Mouse (Mus musculus) bone marrow, adult 2 months (tissue): Measurements from ENCODE around the gene Fzd10. TPM values are rescaled to one million over a fixed set of nuclear protein-coding genes. Genes with fewer than 3 reads are reported as not detected.

ENCODE experiments used
- H3K27ac ChIP-seq: fragments of 200-500 bp; 2 replicates; pipeline ENCODE4 v1.5.1; 2012; ENCODE audit warnings: low read depth, mild to moderate bottlenecking, control low read depth, inconsistent platforms, low read length; ENCODE audit not compliant: control insufficient read depth, poor library complexity, insufficient read depth
- H3K4me1 ChIP-seq: fragments of 200-500 bp; 2 replicates; pipeline ENCODE4 v1.6.1; 2011; ENCODE audit warnings: low read length; ENCODE audit not compliant: control insufficient read depth, insufficient read depth
- H3K4me3 ChIP-seq: fragments of 200-500 bp; replicated peaks from 2 replicates; pipeline ENCODE3; 2011; ENCODE audit warnings: mild to moderate bottlenecking, low read depth, low read length, control low read depth; ENCODE audit not compliant: control insufficient read depth
- CTCF ChIP-seq: fragments of 200-500 bp; IDR thresholded peaks from 2 replicates; pipeline ENCODE4 v1.5.1; 2011; ENCODE audit warnings: low read length, control low read depth; ENCODE audit not compliant: control insufficient read depth, insufficient read depth
- POLR2A ChIP-seq: fragments of 200-500 bp; IDR thresholded peaks from 2 replicates; pipeline ENCODE4 v1.6.1; 2011; ENCODE audit warnings: low read depth, mild to moderate bottlenecking, control low read depth, low read length, borderline replicate concordance; ENCODE audit not compliant: control insufficient read depth
- WGBS: fragments of 180-500 bp; shearing (Covaris S2); methylation state at CpG from one replicate; pipeline ENCODE4 v1.1.7; 2018; 5-methylcytosine and 5-hydroxymethylcytosine counted together
- polyA plus RNA-seq: library from polyadenylated mRNA; stranded (reverse); fragments of >200 nt; gene quantifications from 2 replicates; pipeline ENCODE4 v1.2.4, GENCODE M21; 2011; ENCODE audit warnings: low replicate concordance; ENCODE audit not compliant: missing spikeins, insufficient read depth, insufficient read length

The Fzd10 gene
- polyA plus RNA-seq, 1 experiment: 0.62 TPM

DNA sequence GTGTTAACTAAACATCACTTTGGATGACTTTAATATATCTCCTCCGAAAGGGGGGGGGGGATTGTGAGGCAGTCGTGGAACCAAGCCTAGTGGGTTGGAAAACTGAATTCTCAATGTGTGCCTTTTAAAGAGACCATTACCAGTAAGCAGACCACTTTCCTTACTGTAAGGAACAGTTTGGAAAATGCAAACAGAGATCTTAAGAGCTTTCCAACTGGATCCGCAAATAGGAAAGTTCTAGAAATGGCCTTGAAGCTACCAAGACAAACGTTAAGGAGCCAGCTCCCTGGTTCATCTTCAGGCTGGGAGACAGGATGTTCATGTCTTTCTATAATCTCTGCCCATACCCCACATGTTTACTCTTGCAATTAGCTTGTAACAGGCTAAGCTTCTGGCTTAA lies 3.3 kb upstream of the Fzd10 start:
- no peak overlapping the region for H3K4me3 ChIP-seq
- H3K27ac ChIP-seq: no peak overlapping the region
- TF ChIP-seq CTCF: no peak
- no peak for TF ChIP-seq POLR2A
- 34% methylated on average over 4 of the region's 4 CpGs for WGBS
- H3K4me1 ChIP-seq: no peaks in the 10 kb centered on the region

DNA sequence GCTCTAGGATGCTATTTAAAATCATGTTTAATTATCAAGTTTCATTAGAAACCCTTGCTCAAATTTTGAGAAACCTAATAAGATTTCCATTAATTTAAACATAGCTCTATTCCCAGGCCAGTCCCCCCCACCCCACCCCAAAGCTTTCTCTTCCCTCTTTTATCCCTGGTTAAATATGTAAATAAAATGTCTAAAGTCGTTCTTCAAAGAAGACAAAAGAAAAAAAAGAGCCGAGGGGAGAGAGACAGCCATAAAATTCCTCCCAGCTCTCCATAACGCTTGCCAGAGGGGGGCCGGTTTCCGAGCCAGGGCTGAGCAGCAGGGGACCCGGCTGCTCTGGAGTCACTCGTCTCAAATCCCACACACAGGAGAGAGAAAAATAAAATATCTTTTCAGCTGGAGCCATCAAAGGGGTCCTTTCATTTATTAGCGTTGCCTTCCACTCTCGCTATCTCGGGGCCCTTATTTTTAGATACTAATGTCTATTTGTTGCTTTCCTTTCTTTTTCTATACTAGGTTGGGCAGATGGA lies 2.4 kb upstream of the Fzd10 start:
- WGBS: 6% methylated on average over 10 of the region's 10 CpGs
- Histone ChIP-seq H3K4me3 (no peak overlapping the region), H3K27ac (no peak overlapping the region), H3K4me1 (no peaks in the 10 kb centered on the region)
- TF ChIP-seq CTCF (no peak), POLR2A (no peak)

DNA sequence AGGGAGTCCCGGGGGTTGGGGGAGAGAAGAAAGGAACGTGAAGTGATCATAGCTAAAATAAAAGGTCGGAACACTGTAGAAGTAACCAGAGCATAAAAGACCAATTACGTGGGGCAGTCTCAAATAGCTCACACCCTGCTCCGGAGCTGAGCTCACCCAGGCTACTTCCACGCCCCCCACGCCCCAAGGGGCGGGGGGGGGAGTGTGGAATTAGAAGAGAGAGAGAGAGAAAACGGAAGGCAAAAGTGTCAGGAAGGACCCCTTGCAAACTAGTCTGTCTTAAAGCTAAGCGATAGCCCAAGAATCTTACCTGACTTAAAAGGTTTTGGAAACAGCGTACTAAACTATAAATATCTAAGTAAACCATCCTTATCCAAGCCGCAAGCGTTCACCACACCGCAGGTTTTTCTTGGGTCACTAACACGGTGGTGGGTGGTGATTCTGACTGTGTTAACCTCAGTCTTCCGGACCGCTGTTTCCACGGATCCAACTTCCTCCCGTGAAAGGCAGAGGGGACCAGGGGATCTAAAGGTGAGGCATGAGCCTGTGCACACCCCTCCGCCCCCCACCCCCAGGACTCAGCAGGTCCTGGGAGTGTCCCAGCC lies 1.8 kb upstream of the Fzd10 start:
- no peak overlapping the region for H3K27ac ChIP-seq
- TF ChIP-seq CTCF: no peak
- no peak for TF ChIP-seq POLR2A
- H3K4me1 ChIP-seq: no peaks in the 10 kb centered on the region
- 2% methylated on average over 20 of the region's 20 CpGs for WGBS
- H3K4me3 ChIP-seq: no peak overlapping the region

DNA sequence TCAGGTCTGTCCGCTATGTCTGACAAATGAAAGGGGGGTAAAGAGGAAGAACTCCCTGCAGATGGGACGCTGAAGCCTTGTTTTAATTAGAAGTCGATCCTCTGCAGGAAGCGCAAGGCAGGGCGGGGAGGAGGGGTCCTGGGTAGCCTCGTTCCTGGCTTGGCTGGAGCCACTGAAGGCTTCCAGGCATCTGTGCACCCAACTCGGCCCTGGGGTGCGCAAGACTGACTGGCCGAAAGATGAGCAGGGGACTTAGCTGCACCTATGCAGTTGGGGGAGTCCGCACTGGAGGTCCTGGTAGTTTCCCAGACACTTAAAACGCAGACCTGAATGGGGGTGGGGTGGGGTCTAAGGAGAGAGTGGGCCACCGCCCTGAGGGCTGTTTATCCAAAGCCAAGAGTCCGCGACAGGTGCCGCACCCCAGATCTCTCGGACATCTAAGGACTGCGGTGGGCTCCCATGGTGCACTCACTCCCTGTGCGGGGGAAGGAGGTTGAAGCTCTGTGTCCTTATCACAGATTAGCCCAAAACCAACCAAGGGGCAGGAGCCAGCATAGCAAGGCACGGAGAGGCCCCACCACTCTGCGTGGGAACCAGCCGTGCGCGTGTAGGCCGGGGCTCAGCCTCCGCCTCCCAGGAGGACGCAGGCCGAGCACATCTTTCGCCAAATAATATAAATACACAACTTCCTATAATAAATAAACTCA lies 1.1 kb upstream of the Fzd10 start:
- no peaks in the 10 kb centered on the region for H3K4me1 ChIP-seq
- no peak for TF ChIP-seq CTCF
- no peak for TF ChIP-seq POLR2A
- no peak overlapping the region for H3K27ac ChIP-seq
- no peak overlapping the region for H3K4me3 ChIP-seq
- 1% methylated on average over 28 of the region's 28 CpGs for WGBS

DNA sequence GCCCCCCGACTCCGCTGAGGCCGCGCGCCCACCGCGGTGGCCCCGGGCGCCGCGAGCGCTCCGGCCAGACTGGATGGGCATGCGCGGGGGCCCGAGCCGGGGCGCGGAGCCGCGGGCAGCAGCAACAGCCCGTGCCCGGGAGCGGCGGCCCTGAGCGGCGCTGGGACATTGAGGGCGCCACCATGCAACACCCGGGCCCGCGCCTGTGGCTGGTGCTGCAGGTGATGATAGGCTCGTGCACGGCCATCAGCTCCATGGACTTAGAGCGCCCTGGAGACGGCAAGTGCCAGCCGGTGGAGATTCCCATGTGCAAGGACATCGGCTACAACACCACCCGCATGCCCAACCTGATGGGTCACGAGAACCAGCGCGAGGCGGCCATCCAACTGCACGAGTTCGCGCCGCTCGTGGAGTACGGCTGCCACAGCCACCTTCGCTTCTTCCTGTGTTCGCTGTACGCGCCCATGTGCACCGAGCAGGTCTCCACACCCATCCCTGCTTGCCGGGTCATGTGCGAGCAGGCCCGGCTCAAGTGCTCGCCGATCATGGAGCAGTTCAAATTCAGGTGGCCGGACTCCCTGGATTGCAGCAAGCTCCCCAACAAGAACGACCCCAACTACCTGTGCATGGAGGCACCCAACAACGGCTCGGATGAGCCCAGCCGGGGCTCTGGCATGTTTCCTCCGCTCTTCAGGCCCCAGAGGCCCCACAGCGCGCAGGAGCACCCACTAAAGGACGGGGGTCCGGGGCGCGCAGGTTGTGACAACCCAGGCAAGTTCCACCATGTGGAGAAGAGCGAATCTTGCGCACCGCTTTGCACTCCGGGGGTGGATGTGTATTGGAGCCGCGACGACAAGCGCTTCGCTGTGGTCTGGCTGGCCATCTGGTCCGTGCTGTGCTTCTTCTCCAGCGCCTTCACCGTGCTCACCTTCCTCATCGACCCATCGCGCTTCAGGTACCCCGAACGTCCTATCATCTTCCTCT lies 684 bp downstream of the Fzd10 start:
- Histone ChIP-seq H3K4me1 (no peaks in the 10 kb centered on the region), H3K4me3 (no peak overlapping the region), H3K27ac (no peak overlapping the region)
- TF ChIP-seq POLR2A: no peak
- 2% methylated on average over 87 of the region's 87 CpGs for WGBS

DNA sequence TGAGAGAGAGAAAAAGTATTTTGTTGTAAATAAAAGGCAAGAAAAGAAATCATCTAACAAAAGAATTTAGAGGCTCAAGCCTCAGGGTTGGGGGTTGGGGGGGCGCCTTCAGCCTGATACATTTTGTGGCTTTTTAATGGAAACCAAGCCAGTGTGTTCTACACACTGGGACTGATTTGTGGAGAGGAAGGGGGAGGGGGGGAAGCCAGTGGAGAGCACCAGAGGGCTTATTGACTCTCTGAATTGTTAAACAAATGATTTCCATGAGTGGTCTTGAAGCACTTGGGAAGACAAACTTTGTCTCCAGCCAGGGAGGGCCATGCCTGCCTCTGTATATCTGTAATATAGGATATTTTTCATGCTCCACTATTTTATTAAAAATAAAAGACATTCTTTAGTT lies 3.0 kb downstream of the Fzd10 start:
- H3K4me3 ChIP-seq: no peak overlapping the region
- no peak overlapping the region for H3K27ac ChIP-seq
- H3K4me1 ChIP-seq: no peaks in the 10 kb centered on the region
- 73% methylated on average over 1 of the region's 1 CpGs for WGBS
- TF ChIP-seq POLR2A: no peak
- no peak for TF ChIP-seq CTCF

DNA sequence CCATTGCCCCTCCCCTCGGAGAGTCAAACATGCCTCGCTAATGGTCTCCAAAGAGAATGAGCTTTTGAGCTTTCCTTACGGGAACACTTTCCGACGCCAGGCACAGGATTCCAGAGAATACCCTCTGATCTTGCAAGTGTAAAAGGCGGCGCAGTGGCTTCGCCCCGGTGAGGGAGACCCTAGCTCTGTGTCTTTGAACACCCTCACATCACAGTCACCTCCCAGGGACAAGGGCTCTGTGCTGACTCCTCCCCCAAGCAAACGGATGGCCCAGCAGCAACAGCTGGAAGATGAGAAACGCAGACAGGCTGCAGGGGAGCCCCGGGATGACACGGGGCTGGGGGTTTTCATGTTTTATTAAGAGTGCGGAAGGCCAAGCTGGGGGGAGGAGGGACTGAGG lies 6.0 kb downstream of the Fzd10 start:
- H3K4me3 ChIP-seq: no peak overlapping the region
- WGBS: 36% methylated on average over 14 of the region's 14 CpGs
- no peaks in the 10 kb centered on the region for H3K4me1 ChIP-seq
- no peak overlapping the region for H3K27ac ChIP-seq
- no peak for TF ChIP-seq CTCF
- no peak for TF ChIP-seq POLR2A

DNA sequence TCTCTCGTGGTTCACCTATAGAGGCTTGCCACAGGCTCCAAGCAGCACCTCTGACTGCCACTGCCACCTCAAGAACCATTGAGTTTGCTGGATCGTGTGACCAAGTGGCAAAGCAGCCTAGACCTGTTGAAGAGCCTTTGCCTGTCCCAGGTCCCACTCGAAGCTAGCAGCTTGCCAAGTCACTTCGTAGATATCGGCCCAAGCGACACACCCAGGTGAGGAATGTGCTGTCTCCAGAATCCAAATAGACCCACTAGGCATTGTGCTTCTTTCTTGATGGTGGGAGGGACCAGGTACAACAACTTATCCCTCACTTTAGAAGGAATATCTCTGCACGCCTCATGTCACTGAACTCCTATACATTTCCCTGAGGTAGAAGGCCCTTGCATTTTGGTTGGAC lies 8.4 kb downstream of the Fzd10 start:
- Histone ChIP-seq H3K4me1 (no peaks in the 10 kb centered on the region), H3K4me3 (no peak overlapping the region), H3K27ac (no peak overlapping the region)
- WGBS: 80% methylated on average over 7 of the region's 7 CpGs
- TF ChIP-seq CTCF: no peak
